Mouse (Mus musculus) urinary bladder, postnatal 10 days (tissue): ENCODE measurements around the gene Cutal.
A peak's percentile ranks its signal among the peaks of the same experiment; 100 is the strongest.

Source experiments
- DNase-seq: peaks from one replicate; pipeline ENCODE4 v3.0.0; 2022; ENCODE audit warnings: low spot score

The Cutal gene

GRCm38 (mm10) chr2:34884186-34884585, 10.0 kb downstream of the Cutal start:
- no peak for DNase-seq

DNA sequence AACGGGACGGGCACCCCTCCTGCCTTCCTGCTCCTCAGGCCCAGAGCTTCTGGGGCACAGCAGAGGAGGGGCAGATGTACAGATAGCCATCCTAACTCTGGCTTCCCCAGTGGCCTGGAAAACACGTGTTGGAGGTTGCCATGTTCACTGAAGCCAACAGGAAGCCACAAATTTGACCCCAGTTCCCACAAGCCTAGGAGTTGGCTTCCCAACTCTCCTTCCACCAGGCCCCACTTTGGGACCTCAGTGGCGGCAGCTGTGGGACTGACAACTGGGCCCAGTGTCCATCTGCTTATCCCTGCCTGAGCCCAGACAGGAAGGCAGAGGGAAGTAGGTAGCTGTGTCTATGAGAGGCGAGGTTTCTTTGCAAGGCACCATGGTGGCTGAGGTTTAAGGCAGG, 19.8 kb downstream of the Cutal start:
- no peak for DNase-seq

GRCm38 (mm10) chr2:34895503-34896113, 21.4 kb downstream of the Cutal start:
- no peak for DNase-seq

DNA sequence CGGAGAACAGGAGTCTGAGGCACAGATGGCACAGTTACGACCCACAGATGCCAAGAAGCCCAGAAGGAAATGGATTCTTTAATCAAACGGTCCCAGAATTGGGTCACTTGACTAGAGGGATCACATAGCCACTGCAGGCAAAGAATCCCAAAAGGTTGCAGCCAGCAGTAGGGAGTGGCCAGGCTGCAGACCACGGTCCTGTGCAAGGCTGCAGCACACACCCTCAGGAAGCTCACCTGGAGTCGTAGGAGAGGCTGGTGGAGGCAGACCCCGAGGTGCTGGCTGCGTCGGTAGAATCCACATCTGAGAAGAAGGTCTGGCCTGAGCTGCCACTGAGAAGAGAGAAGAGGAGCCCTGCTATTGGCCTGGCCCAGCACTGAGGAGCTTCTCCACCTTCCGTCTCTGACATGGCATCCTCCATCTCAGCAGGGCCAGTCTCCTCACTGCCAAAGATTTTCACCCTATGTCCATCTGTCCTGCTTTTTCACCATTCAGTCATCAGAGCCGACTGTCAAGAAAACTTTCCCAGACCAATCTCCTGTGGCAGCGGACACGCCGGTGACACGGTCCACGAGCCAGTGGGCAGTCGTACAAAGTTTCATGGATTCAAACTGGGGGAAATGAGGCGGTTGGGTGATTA, 22.7 kb downstream of the Cutal start:
- DNase-seq, result no peak

DNA sequence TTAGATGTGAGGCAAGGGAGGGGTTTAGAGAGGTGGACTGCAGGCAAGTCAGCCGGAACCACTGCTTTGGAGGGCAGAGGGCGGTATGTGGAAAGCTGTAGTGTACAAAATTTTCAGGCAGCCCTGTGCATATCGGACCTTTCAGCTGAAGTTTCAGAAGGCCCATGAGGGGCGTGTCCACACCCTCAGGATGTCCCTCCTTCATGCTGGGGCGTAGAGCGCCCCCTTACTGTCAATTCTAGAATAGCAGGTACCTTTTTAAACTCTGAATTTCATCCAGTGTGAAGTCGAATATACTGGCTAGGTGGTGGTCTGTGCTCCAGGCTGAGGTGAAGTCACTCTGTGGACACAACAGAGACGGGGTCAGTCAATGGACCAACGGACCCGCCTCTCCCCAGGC, 23.6 kb downstream of the Cutal start:
- DNase-seq, result no peak

- no peak for DNase-seq
Measured at GRCm38 (mm10) chr2:34899682-34900081, 25.5 kb downstream of the Cutal start.

DNA sequence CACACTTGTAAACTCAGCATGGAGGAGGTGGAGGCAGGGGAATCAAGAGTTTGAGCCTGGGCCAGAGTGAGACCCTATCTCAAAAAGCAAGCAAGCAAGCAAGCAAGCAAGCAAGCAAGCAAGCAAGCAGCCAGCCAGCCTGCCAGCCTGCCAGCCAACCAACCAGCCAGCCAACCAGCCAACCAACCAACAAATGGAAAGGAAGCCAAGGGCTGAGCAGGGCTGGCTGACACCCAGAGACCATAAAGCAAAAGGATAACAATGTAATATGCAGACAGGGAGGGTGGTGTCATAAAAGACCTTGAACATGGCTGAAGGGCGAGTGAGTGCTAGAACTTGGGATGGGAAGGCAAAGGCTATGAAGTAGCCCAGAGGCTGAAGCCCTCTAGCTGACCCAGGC, 26.2 kb downstream of the Cutal start:
- no peak for DNase-seq

GRCm38 (mm10) chr2:34901726-34902125, 27.5 kb downstream of the Cutal start:
- no peak for DNase-seq

DNA sequence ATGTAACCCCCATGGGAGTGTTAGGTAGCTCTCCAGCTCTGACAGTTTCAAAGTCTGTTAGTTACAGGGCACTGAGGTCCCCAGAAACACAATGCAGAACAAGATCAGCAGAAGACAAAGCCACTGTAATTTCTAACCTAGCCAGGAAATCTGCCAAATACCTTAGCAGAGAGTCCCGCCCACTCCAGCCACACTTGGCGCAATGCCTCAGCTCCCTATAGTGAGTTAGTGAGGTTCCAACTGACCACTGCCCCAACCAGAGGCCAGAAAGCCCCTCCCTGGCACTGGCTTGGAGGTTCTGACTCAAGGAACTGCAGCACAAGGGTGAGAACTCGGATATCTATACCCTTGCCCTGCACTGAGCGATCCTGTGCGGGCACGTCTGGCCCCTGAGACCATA, 28.5 kb downstream of the Cutal start:
- DNase-seq, result no peak

- DNase-seq, result no peak
Measured at GRCm38 (mm10) chr2:34903191-34903590, 29.0 kb downstream of the Cutal start.

GRCm38 (mm10) chr2:34903652-34904405, 29.6 kb downstream of the Cutal start:
- no peak for DNase-seq

- DNase-seq, result peak; percentile 94
Measured at GRCm38 (mm10) chr2:34904849-34905542, 30.8 kb downstream of the Cutal start.

- no peak for DNase-seq
Measured at GRCm38 (mm10) chr2:34906426-34906825, 32.2 kb downstream of the Cutal start.

- no peak for DNase-seq
Measured at GRCm38 (mm10) chr2:34906861-34907604, 32.8 kb downstream of the Cutal start.

GRCm38 (mm10) chr2:34909719-34910118, 35.5 kb downstream of the Cutal start:
- no peak for DNase-seq

GRCm38 (mm10) chr2:34911871-34912270, 37.7 kb downstream of the Cutal start:
- no peak for DNase-seq

GRCm38 (mm10) chr2:34912613-34913012, 38.4 kb downstream of the Cutal start:
- no peak for DNase-seq

DNA sequence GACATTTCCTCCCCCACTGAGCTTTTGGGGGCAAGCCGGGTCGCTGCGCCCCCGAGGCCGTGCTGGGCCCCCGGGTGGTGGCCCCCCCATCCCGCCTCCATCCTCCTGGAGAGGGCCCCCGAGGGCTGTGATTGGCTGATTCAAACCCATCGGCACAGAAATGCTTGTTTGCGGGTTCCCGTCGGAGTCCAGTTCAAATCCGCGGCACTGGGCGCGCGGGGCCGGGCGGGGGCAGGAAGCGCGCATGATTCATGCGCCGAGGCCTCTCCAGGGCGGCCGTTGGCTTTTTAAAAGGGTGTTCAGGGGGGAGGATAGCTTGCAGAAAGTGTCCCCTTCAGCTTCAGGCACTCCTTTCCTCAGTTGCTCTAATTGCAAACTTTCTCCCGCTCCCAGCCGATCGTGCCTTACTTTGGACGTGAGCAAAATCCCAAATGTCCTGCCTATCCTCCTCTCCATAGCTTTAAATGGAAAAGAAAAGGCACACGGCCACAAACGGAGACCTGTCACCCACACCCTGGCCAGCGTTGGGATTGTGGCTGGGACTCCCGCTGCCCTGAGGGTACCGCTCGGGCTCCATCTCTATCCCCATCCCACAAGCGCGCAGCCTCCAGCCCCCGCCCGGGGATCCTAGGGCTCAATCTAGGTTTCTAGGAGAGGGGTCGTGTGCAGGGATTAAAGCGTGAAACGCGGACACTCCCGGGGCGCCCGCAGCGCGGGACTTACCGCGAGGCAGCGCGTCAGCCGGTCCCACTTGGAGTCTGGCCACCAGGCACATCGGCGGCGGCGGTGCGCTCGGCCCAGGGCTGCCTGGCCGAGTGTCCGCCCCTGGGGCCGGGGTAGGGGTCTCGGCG, 39.2 kb downstream of the Cutal start, which contains the start of gene Phf19:
Gene Phf19, minus strand, starts transcription at position 809 of the 851 bp plus-strand sequence.
- no peak for DNase-seq

DNA sequence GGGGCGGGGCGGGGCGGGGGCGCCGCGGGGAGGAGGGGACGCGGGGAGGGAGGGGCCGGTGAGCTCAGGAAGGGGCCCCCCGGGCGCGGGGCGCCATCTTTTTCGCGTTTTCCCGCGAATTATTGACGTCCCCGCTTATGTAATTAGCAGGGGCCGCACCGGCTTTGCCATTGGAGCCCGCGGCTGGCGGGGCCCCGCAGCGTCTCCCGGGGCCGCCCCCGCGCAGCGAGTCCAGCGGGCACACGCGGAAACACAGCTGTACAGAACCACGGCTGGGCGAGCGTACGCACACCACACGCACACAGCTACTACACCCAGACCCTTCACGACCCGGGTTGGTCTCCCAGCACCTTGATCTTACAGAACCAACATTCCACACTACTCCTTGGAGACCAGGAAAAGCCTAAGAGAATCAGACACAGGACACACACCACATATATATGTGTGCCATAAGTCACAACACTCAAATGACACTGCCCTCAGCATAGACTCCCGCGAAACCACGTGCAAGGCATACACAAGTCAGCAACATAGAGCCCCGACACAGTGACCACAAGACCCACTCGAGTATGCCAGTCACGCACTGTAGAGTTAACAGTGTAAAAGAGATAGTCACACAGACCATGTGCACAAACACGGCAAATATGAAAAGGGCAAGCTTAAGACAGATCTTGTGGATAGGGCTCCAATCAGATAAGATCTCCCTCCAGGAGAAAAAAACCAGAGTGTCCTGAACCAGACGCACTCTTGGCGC, 40.0 kb downstream of the Cutal start:
- DNase-seq, result no peak

DNA sequence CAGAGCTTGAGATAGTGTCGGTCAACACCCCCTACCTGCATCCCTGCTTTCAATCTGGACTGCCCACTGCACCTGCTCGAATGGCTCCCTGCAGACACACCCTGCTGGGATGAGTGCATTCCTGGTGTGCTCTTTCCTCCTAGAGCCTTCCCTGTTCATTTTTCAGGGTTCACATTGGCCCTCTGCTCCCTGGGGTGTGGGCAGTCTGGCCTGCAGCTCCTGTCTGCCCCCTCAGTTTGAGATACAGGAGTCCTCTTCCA, 40.6 kb downstream of the Cutal start:
- no peak for DNase-seq

- no peak for DNase-seq
Measured at GRCm38 (mm10) chr2:34915103-34915502, 40.9 kb downstream of the Cutal start.
